24 mouse cellular contexts compared by ENCODE assay signal in genomic region chr5:65994643-65995042, GRCm38 (mm10). TPM values are rescaled to one million over a fixed set of nuclear protein-coding genes. Genes with fewer than 3 reads are reported as not detected.
DNase-seq lines count a peak whose midpoint lies in the region; ATAC-seq and TF ChIP-seq lines count a peak whose summit lies in the region.
"Had no signal": no experiment of that assay in that cellular context is flagged by ENCODE, and none has a peak within 500 bp of the region (broad histone marks: within the 10 kb centered on the region; RNA-seq: fewer than 3 reads in every experiment).

No protein-coding gene starts in this region.

- H3K27ac ChIP-seq in intestine, postnatal 0 days (ENCODE audit: low read depth, low read length), result no peak overlapping the region
- H3K27ac ChIP-seq in intestine, embryonic 15.5 days, result no peak overlapping the region
- H3K27ac ChIP-seq in midbrain, embryonic 13.5 days, result no peak overlapping the region
- H3K27ac ChIP-seq: embryonic facial prominence, embryonic 10.5 days; forebrain, embryonic 15.5 days; gastrocnemius, adult 2 months; neural tube, embryonic 12.5 days had no signal

- no peak overlapping the region for H3K4me2 ChIP-seq in intestine, postnatal 0 days (replicated peaks; ENCODE audit: low read depth)
- no peak overlapping the region for H3K4me2 ChIP-seq in intestine, embryonic 15.5 days (replicated peaks)
- no peak overlapping the region for H3K4me2 ChIP-seq in midbrain, embryonic 13.5 days (replicated peaks)
- H3K4me2 ChIP-seq: forebrain, embryonic 15.5 days; neural tube, embryonic 12.5 days had no signal

- WGBS in intestine, postnatal 0 days, result 59% methylated on average over 6 of the region's 6 CpGs
- WGBS in intestine, embryonic 15.5 days, result 73% methylated on average over 6 of the region's 6 CpGs
- WGBS in midbrain, embryonic 13.5 days, result 86% methylated on average over 6 of the region's 6 CpGs

- H3K27me3 ChIP-seq in intestine, postnatal 0 days (replicated peaks; ENCODE audit: control insufficient read depth, insufficient read depth, low read length), result no peaks in the 10 kb centered on the region
- H3K27me3 ChIP-seq in intestine, embryonic 15.5 days (replicated peaks), result no peaks in the 10 kb centered on the region
- no peaks in the 10 kb centered on the region for H3K27me3 ChIP-seq in midbrain, embryonic 13.5 days
- H3K27me3 ChIP-seq: forebrain, embryonic 15.5 days; neural tube, embryonic 12.5 days had no signal

- TF ChIP-seq CTCF in intestine, postnatal 0 days (IDR thresholded peaks at IDR 0.05; ENCODE audit: low read depth), result no peak

- H3K36me3 ChIP-seq in intestine, postnatal 0 days (ENCODE audit: control insufficient read depth, insufficient read depth), result no peaks in the 10 kb centered on the region
- H3K36me3 ChIP-seq in intestine, embryonic 15.5 days, result no peaks in the 10 kb centered on the region
- no peaks in the 10 kb centered on the region for H3K36me3 ChIP-seq in midbrain, embryonic 13.5 days
- H3K36me3 ChIP-seq: embryonic facial prominence, embryonic 10.5 days; forebrain, embryonic 15.5 days; neural tube, embryonic 12.5 days had no signal

- DNase-seq in ES-CJ7 (ENCODE audit: low read depth, low spot score), result peak; percentile 50
- DNase-seq in adrenal gland, postnatal 25 days, result peak; percentile 23
- peak; percentile 74 for DNase-seq in kidney, postnatal 10 days
- no peak for DNase-seq in gastrocnemius, postnatal 36 days
- DNase-seq: gastrocnemius, adult 2 months; lung, adult 2 months; thymus, adult 2 months had no signal

- H3K9ac ChIP-seq in intestine, postnatal 0 days (ENCODE audit: low read depth, low read length), result no peak overlapping the region
- no peak overlapping the region for H3K9ac ChIP-seq in intestine, embryonic 15.5 days
- H3K9ac ChIP-seq in midbrain, embryonic 13.5 days (replicated peaks), result no peak overlapping the region
- H3K9ac ChIP-seq: forebrain, embryonic 15.5 days; neural tube, embryonic 12.5 days had no signal

- ATAC-seq in intestine, postnatal 0 days, result 0 out of 2 replicates have a peak, but pooled peaks have one; percentile 12
- no peak for ATAC-seq in intestine, embryonic 15.5 days
- no peak for ATAC-seq in midbrain, embryonic 13.5 days
- ATAC-seq in megakaryocyte progenitor cell, adult 5-6 weeks (replicated peaks; ENCODE audit: poor library complexity), result no peak
- ATAC-seq: activated CD4-positive, CD25-positive, alpha-beta regulatory T cell, adult 4 months; forebrain, embryonic 15.5 days; hindbrain, embryonic 16.5 days had no signal

- no peaks in the 10 kb centered on the region for H3K9me3 ChIP-seq in intestine, postnatal 0 days (ENCODE audit: control insufficient read depth)
- no peaks in the 10 kb centered on the region for H3K9me3 ChIP-seq in intestine, embryonic 15.5 days
- no peaks in the 10 kb centered on the region for H3K9me3 ChIP-seq in midbrain, embryonic 13.5 days
- H3K9me3 ChIP-seq: embryonic facial prominence, embryonic 10.5 days; forebrain, embryonic 15.5 days; megakaryocyte, embryonic 14.5 days; neural tube, embryonic 12.5 days had no signal

- H3K4me3 ChIP-seq in intestine, postnatal 0 days (ENCODE audit: low read depth, low read length), result no peak overlapping the region
- H3K4me3 ChIP-seq in intestine, embryonic 15.5 days (replicated peaks), result no peak overlapping the region
- H3K4me3 ChIP-seq in midbrain, embryonic 13.5 days (replicated peaks), result no peak overlapping the region
- H3K4me3 ChIP-seq: embryonic facial prominence, embryonic 10.5 days; erythroblast, embryonic 14.5 days; forebrain, embryonic 15.5 days; gastrocnemius, adult 2 months; megakaryocyte, embryonic 14.5 days; neural tube, embryonic 12.5 days had no signal

- intact Hi-C loops in gastrocnemius, postnatal 36 days (cut with DNase I), result no loop called here

- no peaks in the 10 kb centered on the region for H3K4me1 ChIP-seq in intestine, postnatal 0 days (replicated peaks; ENCODE audit: control insufficient read depth, insufficient read depth, low read length)
- no peaks in the 10 kb centered on the region for H3K4me1 ChIP-seq in intestine, embryonic 15.5 days (replicated peaks)
- H3K4me1 ChIP-seq in midbrain, embryonic 13.5 days (replicated peaks), result no peaks in the 10 kb centered on the region
- H3K4me1 ChIP-seq: embryonic facial prominence, embryonic 10.5 days; forebrain, embryonic 15.5 days; neural tube, embryonic 12.5 days had no signal

RNA-seq across cellular contexts. Expression of gene 9130230L23Rik, which starts 9.4 kb away (rescaled TPM):
- 6.7 and 7.0 TPM in 2 replicates for polyA plus RNA-seq in intestine, postnatal 0 days (2015; fragmentation: Nextera tagmentation; extraction: Ambion mirVana)
- polyA plus RNA-seq in intestine, embryonic 15.5 days (2015; fragmentation: Nextera tagmentation; extraction: Ambion mirVana), result 1.6 and 2.4 TPM in 2 replicates
- 0.79 and 1.00 TPM in 2 replicates for total RNA-seq in adrenal gland, postnatal 25 days (2021)
- 0.34 TPM in 1 of 2 replicates, not detected in the other for polyA plus RNA-seq in midbrain, embryonic 13.5 days (2015; fragmentation: Nextera tagmentation; extraction: Ambion mirVana)
- total RNA-seq in gastrocnemius, postnatal 36 days (2021), result not detected
- not detected in 2 replicates for total RNA-seq in megakaryocyte progenitor cell, adult 5-6 weeks (2015)
- 0.30 TPM in 1 of 2 replicates, not detected in the other for total RNA-seq in megakaryocyte progenitor cell, adult 5-6 weeks (2017)
- total RNA-seq: heart, postnatal 10 days; layer of hippocampus, adult 18-20 months; left cerebral cortex, postnatal 25 days; midbrain, postnatal 0 days had no signal
- polyA plus RNA-seq: C2C12; embryonic facial prominence, embryonic 10.5 days; erythroblast, embryonic 14.5 days; liver, adult 2 months; midbrain, postnatal 0 days had no signal

RNA-seq across cellular contexts. Expression of gene Chrna9, which starts 59.9 kb away (rescaled TPM):
- not detected in 2 replicates for polyA plus RNA-seq in intestine, postnatal 0 days (2015; fragmentation: Nextera tagmentation; extraction: Ambion mirVana)
- not detected in 2 replicates for polyA plus RNA-seq in intestine, embryonic 15.5 days (2015; fragmentation: Nextera tagmentation; extraction: Ambion mirVana)
- not detected in 2 replicates for total RNA-seq in adrenal gland, postnatal 25 days (2021)
- polyA plus RNA-seq in midbrain, embryonic 13.5 days (2015; fragmentation: Nextera tagmentation; extraction: Ambion mirVana), result not detected in 2 replicates
- 10 to 100 TPM; 12.6 to 19.5 TPM for total RNA-seq in gastrocnemius, postnatal 36 days (2021)
- total RNA-seq in megakaryocyte progenitor cell, adult 5-6 weeks (2015), result not detected in 2 replicates
- total RNA-seq in megakaryocyte progenitor cell, adult 5-6 weeks (2017), result not detected in 2 replicates
- total RNA-seq: layer of hippocampus, adult 18-20 months; left cerebral cortex, postnatal 25 days; liver, adult 2 months; midbrain, postnatal 0 days had no signal
- polyA plus RNA-seq: C2C12; erythroblast, embryonic 14.5 days; forebrain, embryonic 15.5 days; hindbrain, embryonic 16.5 days; liver, adult 2 months; midbrain, postnatal 0 days; neural tube, embryonic 12.5 days had no signal

Comparison
In these comparisons a context has a peak if more than half of its experiments do, and no peak if none do; other contexts are left out.
1. DNase-seq: peak in ES-CJ7 (single experiment), adrenal gland, postnatal 25 days (single experiment) and kidney, postnatal 10 days (single experiment); none in gastrocnemius, postnatal 36 days (0 of 2).